Mouse (Mus musculus) kidney, postnatal 36 days (tissue): ENCODE data around the gene Vwce.

Experiments used
- DNase-seq, 2 experiments: peaks; one replicate each; pipeline ENCODE4 v3.0.0; 2021 to 2022; ENCODE audit warnings: mixed read lengths in 2 of 2

The Vwce gene

DNA sequence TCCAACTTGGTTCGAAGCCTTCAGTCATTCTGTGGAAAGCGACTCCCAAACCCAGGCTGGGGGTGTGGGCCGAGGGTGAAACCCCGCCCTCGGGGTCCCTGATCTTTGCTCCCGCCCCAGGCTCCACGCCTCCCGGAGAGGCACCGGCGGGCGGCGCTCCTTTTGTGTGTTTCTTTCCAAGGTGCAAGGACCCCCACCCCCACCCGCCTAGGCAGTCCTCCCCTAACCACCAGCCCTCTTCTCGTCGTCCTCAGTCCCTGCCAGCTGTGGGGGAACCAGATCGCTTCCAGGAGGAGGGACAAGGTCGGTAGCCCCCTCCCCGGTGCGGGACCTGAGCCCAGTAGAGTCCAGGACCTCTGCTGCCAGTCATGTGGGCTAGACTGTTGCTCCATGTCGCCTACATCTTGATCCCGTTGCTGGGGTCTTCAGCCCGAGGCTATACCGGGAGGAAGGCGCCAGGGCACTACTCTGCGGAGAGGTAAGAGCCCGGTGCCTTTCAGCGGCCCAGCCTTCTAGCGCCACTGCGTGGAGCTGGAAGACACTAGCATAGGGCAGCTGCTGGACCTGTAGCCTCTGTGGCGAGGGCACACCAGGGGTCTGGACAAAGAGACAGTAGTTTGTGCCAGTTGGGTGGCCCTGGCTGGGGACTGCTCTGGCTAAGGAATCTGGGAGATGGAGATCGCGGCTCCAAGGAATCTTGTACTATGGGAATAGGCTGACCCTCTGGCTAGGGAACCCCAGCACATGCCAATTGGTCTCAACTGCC lies at the start of gene Vwce:
Gene Vwce (plus strand): TSS at position 108 of the 766 bp plus-strand sequence.
- peak; percentile 56 to 80 for DNase-seq

DNA sequence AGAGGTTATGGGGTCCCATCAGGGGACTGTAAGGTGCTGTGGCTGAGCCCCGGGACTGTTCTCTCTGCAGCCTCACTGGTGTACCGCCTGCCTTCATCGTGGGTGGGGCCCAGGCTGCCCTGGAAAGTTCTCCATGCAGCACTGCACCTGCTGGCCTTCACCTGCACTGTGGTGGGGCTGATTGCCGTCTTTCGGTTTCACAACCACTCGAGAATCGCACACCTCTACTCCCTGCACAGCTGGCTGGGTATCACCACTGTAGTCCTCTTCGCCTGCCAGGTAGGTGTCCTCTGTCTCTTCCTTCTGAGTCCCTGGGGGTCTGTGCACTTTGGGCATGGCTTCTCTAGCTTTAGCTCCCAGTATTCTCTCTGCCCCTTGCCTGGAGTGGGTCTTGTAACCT lies 48.9 kb upstream of the Vwce start:
- no peak for DNase-seq

DNA sequence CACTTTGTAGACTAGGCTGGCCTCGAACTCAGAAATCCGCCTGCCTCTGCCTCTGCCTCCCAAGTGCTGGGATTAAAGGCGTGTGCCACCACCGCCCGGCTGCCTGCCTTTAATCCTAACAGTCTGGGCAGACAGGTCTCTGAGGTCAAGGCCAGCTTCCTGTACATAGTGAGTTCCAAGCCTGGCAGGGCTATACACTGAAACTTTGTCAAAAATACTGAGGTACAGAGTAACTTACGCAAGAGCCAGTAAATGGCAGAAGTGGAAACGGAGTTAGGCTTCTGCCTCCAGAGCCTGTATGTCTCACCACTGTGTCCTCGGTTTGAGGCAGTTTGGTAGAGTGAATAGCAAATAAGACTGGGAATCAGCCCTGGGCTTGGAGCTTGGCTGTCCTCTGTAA lies 46.8 kb upstream of the Vwce start:
- no peak for DNase-seq

DNA sequence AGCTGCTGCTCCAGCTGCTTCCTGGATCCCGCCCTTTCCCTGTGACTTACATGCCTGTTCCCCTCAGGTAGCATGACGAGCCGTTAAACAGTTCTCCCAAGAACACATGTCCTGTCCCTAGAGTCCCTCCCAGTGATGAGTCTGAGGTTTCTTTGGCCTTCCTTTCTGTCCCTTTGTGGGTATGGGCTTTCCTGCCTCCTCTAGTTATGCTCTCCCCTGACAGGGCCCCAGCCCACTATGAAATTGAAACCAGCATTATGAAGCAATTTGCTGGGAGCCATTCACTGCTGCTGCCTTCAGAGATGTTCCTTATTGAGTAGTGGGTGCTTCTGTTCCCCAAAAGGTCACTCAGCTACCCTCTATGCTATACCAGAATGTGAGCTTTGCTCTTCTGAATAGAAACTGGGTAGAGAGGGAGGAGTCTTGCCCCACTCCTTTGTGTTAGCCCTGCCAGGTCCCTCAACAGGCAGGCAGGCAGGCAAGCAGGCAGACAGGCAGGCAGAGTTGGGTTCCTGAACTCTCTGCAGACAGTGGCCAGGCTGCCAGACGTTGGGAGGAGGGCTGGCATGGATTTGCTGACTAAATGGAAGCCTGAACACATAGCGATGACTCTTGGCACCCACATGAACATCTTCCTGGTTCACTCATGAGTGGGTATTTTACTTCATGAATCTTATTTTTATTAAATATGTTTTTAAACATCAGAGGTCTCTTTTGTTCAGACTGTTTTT lies 44.7 kb upstream of the Vwce start:
- no peak for DNase-seq

DNA sequence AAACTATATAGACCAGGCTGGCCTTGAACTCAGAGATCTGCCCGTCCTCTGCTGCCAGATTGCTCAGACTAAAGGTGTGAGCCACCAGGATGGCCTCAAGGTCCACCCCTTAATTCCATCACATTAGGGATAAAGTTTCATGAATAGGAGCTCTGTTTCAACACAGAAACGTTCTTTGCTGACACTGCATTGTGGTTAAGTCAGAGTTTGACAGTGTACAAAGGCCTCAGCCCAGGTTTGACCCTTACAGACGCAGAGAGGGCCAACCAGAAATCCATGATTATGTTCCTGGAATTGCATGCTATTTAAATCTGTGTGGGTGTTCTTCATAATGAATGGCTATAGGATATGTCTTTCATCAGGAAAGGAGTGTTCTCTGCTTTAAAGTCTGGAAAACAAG lies 43.7 kb upstream of the Vwce start:
- DNase-seq: no peak

DNA sequence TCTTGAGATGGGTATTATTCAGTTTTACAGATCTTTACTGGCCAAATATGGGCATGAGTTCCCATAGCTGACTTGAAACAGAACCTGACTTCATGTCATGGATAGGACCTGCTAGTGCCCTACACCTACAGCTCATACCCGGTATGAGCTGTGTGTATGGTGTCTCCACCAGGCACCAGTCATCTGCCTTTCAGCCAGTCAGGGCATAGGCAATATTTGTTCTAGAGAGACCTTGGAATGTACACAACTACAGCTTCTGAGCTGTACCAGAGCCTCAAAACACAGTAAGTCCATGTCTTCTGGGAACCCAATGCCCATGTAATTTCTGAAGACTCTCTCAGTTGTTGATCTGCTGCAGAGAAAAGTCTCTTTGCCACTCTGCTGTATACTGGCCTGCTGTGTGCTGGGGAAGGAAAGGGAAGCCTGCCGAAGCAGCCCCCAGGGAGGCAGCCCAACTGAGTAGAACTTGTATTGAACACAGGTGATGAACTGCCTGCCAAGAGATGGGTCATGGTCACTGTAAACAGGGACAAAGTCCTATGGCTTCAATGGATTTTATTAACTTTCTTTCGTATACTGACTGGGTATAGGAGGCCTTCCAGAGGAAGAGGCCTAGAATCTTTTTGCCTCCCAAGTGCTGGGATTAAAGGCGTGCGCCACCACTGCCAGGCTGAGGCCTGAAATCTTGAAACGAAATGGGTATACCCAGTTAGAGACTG lies 42.2 kb upstream of the Vwce start:
- DNase-seq: no peak

DNA sequence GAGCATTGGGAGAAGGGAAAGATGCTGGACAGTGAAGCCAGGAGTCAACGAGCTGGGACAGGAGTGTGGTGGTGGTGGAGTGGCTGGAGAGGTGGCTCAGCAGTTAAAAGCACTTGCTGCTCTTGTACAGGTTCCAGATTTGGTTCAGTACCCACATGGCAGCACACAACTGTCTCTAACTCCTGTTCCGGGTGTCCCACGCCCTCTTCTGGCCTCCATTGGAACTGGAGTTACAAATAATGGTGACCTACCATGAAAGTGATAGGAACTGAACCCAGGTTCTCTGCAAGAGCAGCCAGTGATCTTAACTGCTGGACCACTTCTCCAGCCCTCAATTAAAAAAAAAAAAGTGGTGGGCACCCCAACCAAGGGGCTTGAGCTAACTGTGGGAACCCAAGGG lies 35.8 kb upstream of the Vwce start:
- peak in 1 of 2 experiments; percentile 53 for DNase-seq

DNA sequence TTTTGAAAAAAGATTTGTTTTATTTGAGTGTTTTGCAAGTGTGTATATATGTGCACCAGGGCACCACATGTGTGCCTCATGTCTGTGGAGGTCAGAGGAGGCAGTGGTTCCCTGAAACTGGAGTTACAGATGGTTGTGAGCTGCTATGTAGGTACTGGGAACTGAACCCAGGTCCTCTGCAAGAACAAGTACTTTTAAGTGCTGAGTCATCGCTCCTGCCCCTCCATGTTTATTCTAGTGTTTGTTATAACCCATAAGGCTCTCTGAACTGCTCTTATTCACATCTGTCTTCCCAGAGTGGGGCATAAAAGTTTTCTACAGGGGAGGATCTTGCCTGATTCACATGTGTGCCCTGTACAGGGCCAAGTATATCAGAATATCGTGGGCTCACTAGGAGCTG lies 34.4 kb upstream of the Vwce start:
- DNase-seq: no peak

DNA sequence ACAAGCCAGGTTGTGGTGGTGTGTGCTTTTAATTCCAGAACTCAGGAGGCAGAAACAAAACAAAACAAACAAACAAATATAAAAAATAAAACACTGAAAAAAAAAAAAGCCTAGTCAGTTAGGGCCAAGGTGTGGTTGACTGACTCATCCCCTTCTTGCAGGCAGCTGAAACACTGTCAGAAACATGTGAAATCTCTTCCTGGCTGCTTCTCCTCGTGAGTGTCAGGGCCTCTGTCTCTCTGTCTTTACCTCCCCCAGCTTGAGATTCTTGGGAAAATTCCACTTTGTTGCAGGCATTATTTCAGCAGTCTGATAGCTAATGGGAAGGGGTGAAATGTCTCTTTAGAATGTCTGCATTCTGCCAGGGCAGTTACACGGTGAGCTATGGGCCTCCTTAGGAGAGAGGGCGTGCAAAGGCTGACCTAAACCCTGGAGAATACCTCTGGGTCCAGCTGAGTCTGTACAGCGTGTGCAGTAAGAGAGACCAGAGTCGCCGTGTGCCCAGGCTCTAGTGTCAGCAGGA lies 31.7 kb upstream of the Vwce start:
- DNase-seq: no peak

DNA sequence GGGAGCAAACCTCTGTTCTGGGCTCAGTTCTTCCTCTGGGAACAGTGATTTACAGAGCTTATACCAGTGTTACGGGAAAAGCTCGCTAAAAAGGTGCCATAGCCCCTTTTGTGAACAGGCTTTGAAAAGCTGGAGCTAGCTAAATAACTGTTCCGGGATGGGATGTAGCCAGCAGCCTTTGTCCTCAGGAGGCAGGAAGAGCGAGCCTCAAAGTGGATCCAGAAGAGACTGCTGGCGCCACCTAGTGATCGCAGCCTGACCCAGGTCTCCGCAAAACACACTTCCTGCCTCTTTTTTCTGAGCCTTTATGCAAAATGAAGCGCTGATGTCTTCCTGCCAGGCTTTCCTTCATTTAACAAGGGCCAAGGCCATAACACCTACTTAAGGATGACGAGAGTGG lies 31.2 kb upstream of the Vwce start:
- DNase-seq: peak; percentile 92 to 96

DNA sequence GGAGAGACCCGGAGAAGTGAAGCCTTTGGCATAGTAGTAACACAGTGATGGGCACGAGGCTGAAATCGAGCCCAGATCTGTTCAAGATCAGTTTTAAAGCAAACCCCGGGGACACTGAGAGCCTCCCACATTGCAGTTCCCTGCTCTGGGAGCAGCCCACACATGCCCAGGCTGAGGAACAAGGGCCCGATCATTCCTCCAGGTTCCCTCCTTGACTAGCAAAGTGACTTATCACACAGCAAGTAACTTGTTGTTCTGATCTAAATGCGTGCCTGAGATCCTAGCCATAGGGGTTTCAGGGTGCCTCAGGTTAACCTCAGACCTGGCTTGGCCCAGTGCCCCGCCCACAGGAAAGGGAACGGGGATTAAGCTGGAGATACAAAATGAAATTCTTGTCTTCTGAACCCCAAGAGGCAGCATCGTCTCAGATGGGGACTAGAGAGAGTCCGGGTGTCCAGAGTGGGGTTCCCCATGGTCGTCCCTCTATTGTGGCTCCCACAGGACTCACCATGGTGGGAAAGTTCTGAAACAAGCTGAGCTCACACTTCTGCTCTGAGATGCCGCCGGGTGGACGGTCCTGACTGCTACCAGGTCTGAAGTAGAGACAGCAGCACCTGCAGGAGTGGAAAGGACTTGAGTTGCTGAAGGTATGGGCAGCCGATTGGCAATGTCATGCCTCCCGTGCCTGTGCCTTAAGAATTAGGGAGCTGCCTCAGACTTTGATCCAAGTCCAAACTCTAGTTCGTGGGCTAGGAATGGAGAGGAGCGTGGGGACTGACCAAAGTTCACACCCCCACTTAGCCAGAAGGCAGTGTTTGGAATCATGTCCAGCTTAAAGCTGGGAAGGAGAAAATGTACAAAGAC lies 30.1 kb upstream of the Vwce start:
- peak; percentile 78 to 86 for DNase-seq

DNA sequence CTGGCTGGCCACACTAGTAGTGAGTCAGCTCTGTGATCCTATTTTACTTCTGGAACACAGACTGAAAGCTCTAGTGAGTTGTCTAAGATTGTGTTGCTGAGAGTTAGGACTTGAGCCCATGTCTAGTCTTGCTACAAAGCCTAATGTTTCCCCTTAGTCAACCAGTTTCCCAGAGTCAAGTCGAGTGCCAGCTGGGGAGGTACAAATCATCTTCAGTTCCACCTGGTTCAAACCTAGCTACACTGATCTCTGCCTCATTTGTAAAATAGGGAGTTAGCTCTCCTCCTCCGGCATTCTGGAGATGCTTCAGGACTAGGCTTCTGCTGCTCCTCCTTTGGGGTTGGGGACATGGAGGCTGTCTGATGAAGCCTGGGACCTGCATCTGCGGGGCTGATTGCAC lies 29.5 kb upstream of the Vwce start:
- DNase-seq: no peak

DNA sequence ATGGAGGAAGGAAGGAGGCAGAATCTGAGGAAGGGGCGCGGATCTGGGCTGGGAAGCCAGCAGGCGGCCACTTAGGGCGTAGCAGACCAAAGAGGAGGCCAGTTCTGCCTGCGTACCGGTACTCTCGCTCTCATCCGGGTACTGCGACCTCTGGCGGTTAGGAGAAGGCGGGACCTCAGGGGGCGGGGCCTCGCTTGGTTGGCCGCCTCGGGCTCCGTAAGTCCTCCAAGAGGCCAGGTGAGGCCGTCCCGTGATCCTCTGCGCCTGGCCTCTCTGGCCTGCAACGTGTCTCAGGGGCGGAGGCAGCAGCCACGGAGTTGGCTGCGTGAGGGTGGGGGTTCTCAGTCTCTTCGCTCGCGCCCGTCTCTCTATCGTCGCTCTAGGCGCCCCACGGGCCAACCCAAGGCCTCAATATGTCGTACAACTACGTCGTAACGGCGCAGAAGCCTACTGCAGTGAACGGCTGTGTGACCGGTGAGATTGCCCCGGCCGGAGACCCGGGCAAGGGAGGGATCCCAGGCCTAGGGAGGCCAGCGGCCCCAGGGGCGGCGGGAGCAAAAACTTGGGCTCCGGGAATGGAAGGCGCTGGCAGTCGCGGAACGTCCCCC lies 28.6 kb upstream of the Vwce start, which contains the start of the genes Ddb1 and Tkfc:
Gene Ddb1 (plus strand): TSS at position 35 of the 608 bp plus-strand sequence.
Gene Tkfc (minus strand): TSS at position 362 of the 608 bp plus-strand sequence.
- peak; percentile 99 to 100 for DNase-seq

DNA sequence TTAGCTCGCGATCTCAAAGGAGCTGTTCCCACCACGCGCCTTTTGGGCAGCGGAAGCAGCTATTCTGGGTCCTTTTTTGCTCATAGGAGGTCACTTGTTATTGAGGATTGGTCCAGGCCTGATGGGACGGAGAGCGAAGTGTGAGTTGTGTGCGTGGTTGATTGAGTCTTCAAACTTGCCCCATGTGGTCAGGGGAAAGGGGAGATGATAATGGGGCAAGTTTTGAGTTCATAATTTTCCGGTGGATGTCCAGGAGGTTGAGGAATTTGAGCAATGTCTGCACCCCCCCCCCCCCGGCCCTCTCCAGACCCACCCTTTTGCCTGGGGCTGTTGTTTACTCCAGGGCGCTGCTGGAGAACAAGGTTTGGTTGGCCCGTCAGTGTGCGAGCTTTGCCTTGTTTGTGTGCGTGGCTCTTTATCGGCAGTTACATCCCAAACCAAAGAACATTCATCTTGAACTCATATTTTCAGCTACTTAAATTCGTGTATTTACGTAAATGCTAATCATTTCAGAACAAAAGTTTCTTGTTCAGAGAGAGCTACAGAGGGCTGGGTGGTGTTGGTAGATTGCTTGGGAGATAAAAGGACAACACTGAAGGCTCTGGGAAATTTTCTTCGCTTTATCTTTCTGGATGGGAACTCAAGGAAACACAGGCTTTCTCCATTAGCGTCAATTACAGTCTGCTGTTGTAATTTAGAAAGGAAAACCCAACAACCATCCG lies 28.0 kb upstream of the Vwce start:
- DNase-seq: peak in 1 of 2 experiments; percentile 31

DNA sequence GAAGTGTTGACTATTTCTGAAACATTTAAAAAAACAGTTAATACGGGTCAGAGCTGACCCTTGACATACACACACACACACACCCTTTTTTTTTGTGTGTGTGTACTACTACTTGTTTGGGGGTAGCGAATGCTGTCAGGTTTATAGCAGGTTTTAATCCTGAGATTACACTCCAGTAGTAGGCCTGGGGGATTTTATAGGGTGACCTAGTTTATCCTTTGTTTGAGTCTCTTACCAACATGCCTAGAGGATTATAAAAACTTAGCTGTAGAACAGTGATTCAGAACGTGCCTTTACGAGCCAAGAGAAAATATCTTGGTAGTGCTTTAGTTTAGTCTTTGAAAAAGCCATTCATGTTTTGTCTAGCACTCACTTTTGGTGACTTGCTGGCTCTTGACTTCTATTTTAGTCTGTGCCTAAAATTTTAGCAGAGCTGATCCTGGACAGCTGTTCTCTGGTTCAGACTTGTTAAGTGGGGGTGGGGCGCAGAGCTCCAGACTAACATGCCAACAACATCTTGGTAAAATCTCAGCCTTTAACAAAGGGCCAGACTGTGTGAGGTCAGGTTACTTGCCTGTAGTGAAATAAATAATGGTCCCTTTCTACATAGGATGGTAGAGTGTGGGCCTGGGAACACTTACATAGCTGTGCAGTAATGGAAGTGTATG lies 25.3 kb upstream of the Vwce start:
- DNase-seq: no peak

DNA sequence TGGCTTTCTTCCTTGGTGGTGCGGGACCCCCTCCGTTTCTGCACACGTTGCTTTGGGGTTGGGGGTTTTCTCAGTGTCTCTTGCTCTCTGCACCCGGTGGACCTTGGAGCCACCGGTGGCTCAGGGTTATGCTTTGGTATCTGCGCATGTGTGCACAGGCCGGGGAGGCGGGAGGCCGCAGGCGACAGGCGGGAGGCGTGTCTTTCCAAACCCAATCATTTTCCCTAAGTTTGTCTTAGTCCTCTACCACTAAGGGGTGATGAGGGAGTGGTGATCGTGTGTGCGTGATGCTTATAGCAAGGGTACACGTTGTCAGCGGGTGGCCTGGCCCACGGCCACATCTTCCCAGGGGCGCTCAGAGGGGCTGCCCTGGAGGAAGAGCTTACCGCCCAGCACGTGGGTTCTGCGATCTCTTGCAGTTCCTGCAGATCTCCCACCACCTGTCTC lies 882 bp downstream of the Vwce start:
- peak; percentile 78 to 84 for DNase-seq

DNA sequence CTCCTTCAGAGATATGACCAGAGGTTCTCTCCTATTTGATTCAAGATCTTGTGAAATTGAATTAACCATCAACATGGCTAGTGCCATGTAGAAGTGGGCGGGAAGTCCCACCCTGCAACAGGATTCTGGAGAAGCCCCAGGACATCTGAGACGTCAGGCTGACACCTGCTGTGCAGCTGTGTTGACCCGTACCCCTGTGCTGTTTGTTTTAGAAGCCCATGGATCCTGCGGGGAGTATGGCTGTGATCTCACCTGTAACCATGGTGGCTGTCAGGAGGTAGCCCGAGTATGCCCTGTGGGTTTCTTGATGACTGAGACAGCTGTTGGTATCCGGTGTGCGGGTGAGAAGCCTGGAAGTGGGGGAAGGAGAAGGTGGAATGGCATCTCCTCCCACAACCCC lies 3.8 kb downstream of the Vwce start:
- no peak for DNase-seq

DNA sequence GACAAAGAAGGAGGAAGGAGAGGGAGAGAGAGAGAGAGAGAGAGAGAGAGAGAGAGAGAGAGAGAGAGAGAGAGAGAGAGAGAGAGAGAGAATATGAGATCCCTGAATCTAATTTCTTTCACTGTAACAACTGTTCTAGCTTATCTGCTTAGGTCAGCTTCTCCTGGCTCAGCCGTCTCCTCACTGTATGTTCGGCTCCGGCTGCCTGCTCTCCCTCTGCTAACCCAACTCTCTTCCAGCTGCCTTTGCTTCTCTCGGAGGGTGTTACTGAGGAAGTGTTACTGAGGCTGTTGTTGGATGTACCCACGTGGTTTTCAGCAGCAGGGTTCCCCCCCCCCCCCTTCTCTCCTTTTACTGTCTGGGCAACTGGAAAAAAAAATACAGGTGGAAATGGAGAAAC lies 6.1 kb downstream of the Vwce start:
- no peak for DNase-seq

DNA sequence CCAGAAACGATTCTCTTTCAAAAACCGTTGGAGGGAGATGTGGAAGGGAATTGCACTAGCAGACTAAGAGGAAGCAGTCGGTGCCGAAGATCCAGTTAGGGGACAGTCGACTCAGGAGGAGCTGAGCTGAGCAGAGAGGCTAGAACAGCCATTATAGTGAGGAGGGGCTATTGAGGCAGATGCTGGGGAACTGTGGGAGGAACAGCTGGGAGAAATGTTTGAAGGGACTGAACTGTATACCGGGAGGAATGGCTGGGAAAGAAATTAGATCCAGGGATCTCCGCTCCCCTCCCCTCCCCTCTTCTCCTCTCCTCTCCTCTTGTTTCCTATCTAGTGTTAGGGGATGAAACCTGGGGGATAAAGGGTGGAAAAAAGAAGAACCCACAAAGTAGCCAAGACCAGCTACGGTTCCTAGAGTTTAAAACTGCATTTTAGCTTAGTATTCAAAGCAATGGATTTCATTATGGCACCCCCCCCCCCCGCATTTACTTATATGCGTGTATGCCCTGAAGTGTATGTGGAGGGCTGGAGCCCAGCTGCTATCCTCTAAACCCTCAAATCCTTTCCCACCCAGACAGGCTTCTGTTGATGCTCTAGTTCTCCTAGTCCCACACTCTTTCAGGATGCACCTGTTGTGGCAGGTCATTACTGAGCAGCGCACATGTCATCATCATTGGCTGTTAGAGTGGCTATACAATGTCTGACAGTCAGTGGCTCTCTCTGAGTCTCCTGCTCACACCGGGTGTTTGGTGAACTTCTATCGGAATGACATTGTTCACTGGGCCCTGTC lies 6.8 kb downstream of the Vwce start:
- DNase-seq: no peak

DNA sequence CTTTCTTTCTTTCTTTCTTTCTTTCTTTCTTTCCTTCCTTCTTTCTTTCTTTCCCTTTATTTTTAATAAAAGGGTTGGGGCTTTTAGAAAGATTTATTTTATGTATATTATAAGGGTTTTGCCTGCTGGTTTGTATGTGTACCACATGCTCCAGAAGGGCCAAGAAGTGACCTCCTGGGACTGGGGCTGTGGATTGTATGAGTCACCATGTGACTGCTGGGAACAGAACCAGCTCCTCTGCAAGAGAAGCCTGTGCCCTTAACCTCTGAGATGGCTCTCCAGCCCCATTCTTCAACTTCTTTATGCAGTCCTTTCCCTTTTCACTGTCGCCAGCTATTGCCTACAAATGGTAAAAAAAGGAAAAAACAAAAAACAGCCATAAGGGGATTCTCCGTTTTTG lies 11.6 kb downstream of the Vwce start:
- no peak for DNase-seq
